ENCODE assay signal across 15 mouse cellular contexts in genomic region chr13:8760940-8761339, GRCm38 (mm10).
"Had no signal": no experiment of that assay in that cellular context is flagged by ENCODE, and none has a peak within 500 bp of the region (broad histone marks: within the 10 kb centered on the region; RNA-seq: fewer than 3 reads in every experiment).

No protein-coding gene starts in this region.

- H3K4me3 ChIP-seq: limb, embryonic 12.5 days; megakaryocyte, embryonic 14.5 days; midbrain, embryonic 12.5 days; stomach, embryonic 15.5 days had no signal

- H3K9me3 ChIP-seq: limb, embryonic 12.5 days; megakaryocyte, embryonic 14.5 days; midbrain, embryonic 12.5 days; stomach, embryonic 15.5 days had no signal

- H3K27ac ChIP-seq: kidney, postnatal 0 days; limb, embryonic 12.5 days; midbrain, embryonic 12.5 days; stomach, embryonic 15.5 days had no signal

- DNase-seq: kidney, adult 8-10 months; kidney, postnatal 36 days; layer of hippocampus, adult 9-11 months; layer of hippocampus, postnatal 36 days; lung, adult 2 months; right cerebral cortex, postnatal 14 days; thymus, adult 2 months; thymus, postnatal 25 days had no signal

- H3K4me2 ChIP-seq: limb, embryonic 12.5 days; midbrain, embryonic 12.5 days; stomach, embryonic 15.5 days had no signal

- H3K36me3 ChIP-seq: limb, embryonic 12.5 days; midbrain, embryonic 12.5 days; stomach, embryonic 15.5 days had no signal

- H3K9ac ChIP-seq: limb, embryonic 12.5 days; midbrain, embryonic 12.5 days; stomach, embryonic 15.5 days had no signal

- H3K27me3 ChIP-seq: limb, embryonic 12.5 days; midbrain, embryonic 12.5 days; stomach, embryonic 15.5 days had no signal

- H3K4me1 ChIP-seq: limb, embryonic 12.5 days; midbrain, embryonic 12.5 days; stomach, embryonic 15.5 days had no signal

- ATAC-seq: intestine, postnatal 0 days; midbrain, embryonic 16.5 days had no signal
